Mouse (Mus musculus): ENCODE data around the gene Spcs3.
A peak's percentile ranks its signal among the peaks of the same experiment; 100 is the strongest.
"Not testable (repeated sequence)": the region's sequence is repeated elsewhere in the genome, so short reads cannot be mapped to it uniquely, and the experiment has no call there.

The Spcs3 gene

GRCm38 (mm10) chr8:54529382-54530296 is at the start of gene Spcs3, which contains the start of gene Asb5:
Gene Spcs3, minus strand, starts transcription at chr8:54529998.
Gene Asb5, plus strand, starts transcription at chr8:54529580.
- peak; percentile 91 to 93 for DNase-seq (ENCODE audit: low spot score in 2 of 2)

DNA sequence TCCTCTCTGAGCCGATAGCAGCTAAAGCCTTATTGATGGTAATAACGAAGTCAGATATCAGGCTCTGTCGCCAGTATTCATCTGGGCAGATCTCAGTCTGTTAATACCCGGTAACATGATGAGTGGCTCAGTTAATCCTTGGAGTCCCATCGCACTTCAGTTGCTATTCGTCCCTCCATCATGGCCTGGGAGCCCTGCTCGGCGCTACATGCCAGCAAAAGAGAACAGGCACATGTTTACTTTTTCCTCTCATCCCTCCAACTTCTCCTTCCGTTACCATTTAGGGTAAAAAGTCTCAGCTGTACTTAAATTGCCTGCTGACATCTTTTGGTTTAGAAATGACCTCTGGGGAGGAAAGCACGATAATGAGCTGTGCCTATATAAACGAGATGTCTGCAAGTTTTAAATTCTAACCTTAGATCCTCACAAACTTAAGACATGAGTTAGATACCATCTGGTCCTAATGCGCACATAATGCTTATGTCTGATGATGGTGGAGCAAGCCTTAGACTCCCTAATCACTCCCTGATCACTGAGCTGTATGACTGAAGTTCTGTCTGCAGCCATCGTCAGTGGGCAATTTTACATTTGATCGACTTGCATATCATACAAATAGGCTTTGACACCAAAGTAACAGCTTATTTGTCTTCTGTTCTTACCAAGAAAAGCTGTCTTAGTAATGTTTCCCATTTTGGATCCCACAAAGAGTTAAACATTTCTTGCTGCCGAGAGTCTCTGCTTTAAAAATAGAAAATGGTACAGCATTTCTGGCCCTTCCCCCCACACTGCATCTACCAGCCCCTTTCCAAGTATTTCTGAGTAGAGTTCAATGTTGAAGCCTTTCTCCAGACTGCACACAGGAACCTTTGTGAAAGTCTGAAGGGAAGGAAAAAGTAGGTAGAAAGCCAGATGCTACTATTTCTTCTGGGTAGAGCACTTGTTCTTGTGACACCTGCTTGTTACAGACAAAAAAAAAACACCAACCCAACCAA is 41.1 kb upstream of the Spcs3 start:
- no peak for DNase-seq (ENCODE audit: low spot score in 2 of 2)

- no peak for DNase-seq (ENCODE audit: low spot score in 2 of 2)
Measured at GRCm38 (mm10) chr8:54567168-54567567, 37.4 kb upstream of the Spcs3 start.

GRCm38 (mm10) chr8:54565603-54566260 is 35.9 kb upstream of the Spcs3 start:
- DNase-seq (ENCODE audit: low spot score in 2 of 2): no peak

DNA sequence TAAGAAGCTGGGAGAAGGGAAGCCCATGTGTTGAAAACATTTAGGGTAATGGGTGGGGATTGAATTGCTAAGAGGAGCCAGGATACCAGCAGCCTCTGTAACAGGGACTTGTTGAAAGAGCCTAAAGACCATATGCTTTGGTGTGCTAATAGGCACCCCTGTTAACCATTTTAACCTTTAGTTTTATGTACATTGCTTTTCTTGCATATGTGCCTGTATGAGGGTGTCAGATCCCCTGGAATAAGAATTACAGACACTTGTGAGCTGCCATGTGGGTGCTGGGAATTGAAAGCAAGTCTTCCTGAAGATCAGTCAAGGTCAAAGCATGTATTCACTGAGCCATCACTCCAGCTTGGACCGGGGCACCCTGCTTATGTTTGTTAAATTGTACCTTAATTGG is 35.4 kb upstream of the Spcs3 start:
- DNase-seq (ENCODE audit: low spot score in 2 of 2): no peak

GRCm38 (mm10) chr8:54562137-54562536 is 32.3 kb upstream of the Spcs3 start:
- DNase-seq (ENCODE audit: low spot score in 2 of 2): no peak

GRCm38 (mm10) chr8:54554921-54555320 is 25.1 kb upstream of the Spcs3 start:
- no peak for DNase-seq (ENCODE audit: low spot score in 2 of 2)

DNA sequence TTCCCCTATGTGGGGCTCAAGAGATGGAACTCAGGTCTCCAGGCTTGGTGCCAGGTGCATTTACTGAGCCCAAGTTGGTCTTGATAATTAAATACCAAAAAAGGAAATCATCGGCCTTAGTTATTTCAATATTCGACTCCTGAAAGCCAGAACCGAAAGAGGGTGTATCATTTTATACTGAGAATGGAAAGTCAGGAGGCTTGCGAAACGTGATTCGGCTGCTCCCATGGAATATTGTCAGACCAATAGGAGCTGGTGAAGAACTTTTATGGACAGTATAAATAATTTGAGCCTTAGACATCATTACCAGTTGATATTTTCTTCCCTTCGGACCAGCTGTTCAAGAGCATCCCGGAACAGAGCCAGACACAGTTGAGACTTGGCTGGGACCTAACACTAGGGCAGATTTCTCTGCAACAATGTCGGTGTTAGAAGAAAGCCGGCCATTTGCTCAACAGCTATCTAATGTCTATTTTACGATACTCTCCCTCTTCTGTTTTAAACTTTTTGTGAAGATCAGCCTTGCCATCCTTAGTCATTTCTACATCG is 20.3 kb upstream of the Spcs3 start:
- DNase-seq (ENCODE audit: low spot score in 2 of 2): no peak

- DNase-seq (ENCODE audit: low spot score in 2 of 2): no peak
Measured at GRCm38 (mm10) chr8:54548383-54548782, 18.6 kb upstream of the Spcs3 start.

- DNase-seq (ENCODE audit: low spot score in 2 of 2): no peak
Measured at GRCm38 (mm10) chr8:54541331-54541730, 11.5 kb upstream of the Spcs3 start.

- DNase-seq (ENCODE audit: low spot score in 2 of 2): no peak
Measured at GRCm38 (mm10) chr8:54537285-54537684, 7.5 kb upstream of the Spcs3 start.

GRCm38 (mm10) chr8:54535172-54535571 is 5.4 kb upstream of the Spcs3 start:
- no peak for DNase-seq (ENCODE audit: low spot score in 2 of 2)

- DNase-seq (ENCODE audit: low spot score in 2 of 2): no peak
Measured at GRCm38 (mm10) chr8:54528571-54528970, 1.2 kb downstream of the Spcs3 start.

DNA sequence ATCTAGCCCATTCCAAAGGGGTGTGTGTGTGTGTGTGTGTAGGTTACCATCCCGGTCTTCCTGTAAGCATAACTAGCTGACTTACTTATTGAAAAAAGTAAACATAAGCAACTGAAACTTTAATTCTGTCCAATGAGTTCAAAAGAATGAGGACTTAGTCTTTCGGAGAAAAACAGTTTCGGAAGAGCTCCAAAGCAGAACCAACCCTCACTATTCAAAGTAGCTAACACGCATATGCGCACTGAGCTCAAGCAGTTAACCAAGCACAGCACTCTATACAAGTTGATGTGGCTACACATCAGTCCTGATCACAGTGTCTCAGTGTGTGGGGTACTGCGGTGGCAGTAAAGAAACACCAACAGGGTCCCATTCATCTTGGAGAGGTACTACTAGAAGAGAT is 3.1 kb downstream of the Spcs3 start:
- no peak for DNase-seq (ENCODE audit: low spot score in 2 of 2)

DNA sequence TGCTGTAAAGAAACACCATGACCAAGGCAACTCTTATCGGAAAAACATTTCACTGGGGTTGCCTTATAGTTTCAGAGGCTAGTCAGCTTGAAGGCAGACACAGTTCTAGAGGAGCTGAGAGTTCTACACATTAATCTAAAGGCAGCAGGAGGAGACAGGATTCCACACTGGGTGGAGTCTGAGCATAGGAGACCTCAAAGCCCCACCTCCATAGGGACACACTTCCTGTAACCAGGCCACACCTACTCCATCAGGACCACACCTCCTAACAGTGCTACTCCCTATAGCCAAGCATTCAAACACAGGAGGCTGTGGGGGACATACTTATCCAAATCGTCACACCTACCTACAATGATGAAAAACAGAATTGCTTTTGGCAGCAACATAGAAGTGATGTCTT is 4.2 kb downstream of the Spcs3 start:
- no peak for DNase-seq (ENCODE audit: low spot score in 2 of 2)

- no peak for DNase-seq (ENCODE audit: low spot score in 2 of 2)
Measured at GRCm38 (mm10) chr8:54520516-54520915, 9.3 kb downstream of the Spcs3 start.

DNA sequence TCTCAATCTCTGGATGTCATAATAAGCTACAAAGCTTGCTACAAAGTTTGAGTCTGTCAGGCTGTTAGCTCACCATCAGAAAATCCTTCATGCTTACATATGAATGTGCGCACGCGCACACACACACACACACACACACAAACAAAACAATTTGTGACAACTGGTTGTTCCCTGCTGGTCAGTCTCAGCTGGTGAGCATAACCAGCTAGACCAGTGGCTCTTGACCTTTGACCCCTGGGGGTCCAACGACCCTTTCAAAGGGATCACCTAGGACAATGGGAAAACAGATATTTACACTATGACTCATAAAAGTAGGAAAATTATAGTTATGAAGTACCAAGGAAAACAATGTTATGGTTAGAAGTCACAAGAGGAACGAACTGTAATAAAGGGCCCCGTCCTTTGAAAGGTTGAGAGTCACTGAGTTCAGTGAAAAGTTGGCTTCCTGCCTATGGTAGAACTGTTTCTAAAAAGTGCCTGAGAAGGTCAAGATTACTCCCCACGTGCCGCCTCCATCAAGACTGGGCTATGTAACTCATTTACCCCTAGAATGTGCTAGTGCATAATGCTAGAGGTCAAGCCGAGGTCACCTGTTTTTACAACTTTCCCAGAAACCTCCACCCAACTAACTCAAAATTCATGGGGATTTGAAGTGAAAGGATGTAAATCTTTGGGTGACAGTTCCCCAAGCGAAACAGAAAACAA is 10.9 kb downstream of the Spcs3 start:
- DNase-seq (ENCODE audit: low spot score in 2 of 2): no peak

- not testable (repeated sequence) for DNase-seq (ENCODE audit: low spot score in 2 of 2)
Measured at GRCm38 (mm10) chr8:54512200-54512599, 17.6 kb downstream of the Spcs3 start.

GRCm38 (mm10) chr8:54511791-54512190 is 18.0 kb downstream of the Spcs3 start:
- DNase-seq (ENCODE audit: low spot score in 2 of 2): no peak

DNA sequence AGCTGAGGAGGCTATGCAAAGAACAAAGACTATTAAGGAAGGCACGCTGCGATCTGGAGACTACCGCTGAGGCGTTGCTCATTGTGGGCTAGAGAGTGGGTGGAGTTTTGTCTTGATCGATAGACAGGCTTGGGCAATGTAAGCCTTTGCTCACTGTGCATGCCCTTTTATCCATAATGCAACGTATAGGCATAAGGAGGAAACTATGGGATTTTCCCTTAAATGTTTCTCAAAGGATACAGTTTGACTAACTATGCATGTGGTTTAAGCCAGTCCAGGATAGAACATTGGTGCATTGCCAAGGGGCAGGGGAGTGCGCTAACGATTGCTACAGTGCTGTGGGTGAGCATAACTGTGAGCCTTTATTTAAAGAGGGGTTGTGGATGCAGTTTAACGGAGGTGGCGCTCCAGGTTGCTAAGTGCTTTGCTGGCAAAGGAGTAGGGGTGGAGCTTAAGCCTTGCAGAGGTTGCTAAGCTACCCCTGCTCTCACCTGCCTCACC is 20.5 kb downstream of the Spcs3 start:
- no peak for DNase-seq (ENCODE audit: low spot score in 2 of 2)

DNA sequence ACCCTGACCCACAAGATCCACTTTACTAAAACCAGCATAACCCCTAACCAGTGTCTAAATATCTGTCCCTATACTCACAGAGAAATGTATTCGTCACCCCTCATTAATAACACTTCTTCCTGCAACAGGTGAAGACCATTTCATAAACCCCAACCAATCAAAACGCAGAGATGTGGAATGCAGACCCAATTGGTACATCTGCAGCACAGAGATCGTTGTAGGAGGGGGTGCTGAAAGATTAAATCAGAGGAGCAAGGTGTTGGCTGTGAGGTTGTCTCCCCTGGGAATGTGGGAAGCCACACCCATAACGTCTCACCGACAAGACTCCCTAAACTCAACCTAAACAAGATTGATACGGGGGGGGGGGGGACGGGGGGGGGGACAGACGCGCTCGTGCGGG is 21.0 kb downstream of the Spcs3 start:
- no peak for DNase-seq (ENCODE audit: low spot score in 2 of 2)
